Mouse (Mus musculus) limb, embryonic 13.5 days (tissue): Measurements from ENCODE around the gene B3gnt3. TPM values are rescaled to one million over a fixed set of nuclear protein-coding genes. Genes with fewer than 3 reads are reported as not detected.
"Not testable (repeated sequence)": the region's sequence is repeated elsewhere in the genome, so short reads cannot be mapped to it uniquely, and the experiment has no call there.

Experiments
- ATAC-seq: fragments of 200-750 bp; cut with Nextera tagmentation; 2 replicates; pipeline ENCODE4 v1.8.0; 2017; ENCODE audit warnings: low read depth, moderate number of reproducible peaks, moderate TSS enrichment; ENCODE audit not compliant: low FRiP score
- H3K27ac ChIP-seq: fragments of 300-500 bp; sonication (generic); 2 replicates; pipeline ENCODE4 v1.5.1; 2015; ENCODE audit warnings: inconsistent platforms, mild to moderate bottlenecking, moderate library complexity
- H3K27me3 ChIP-seq: fragments of 300-500 bp; sonication (generic); 2 replicates; pipeline ENCODE4 v1.6.1; 2015; ENCODE audit warnings: mild to moderate bottlenecking, inconsistent platforms
- H3K36me3 ChIP-seq: fragments of 300-500 bp; sonication (generic); 2 replicates; pipeline ENCODE4 v1.6.1; 2015; ENCODE audit warnings: inconsistent platforms, mild to moderate bottlenecking, moderate library complexity
- H3K4me1 ChIP-seq: fragments of 300-500 bp; sonication (generic); 2 replicates; pipeline ENCODE4 v1.6.1; 2015; ENCODE audit warnings: inconsistent platforms
- H3K4me2 ChIP-seq: fragments of 300-500 bp; sonication (generic); replicated peaks from 2 replicates; pipeline ENCODE4 v1.6.1; 2015; ENCODE audit warnings: inconsistent platforms, mild to moderate bottlenecking, moderate library complexity
- H3K4me3 ChIP-seq: fragments of 300-500 bp; sonication (generic); 2 replicates; pipeline ENCODE4 v1.5.1; 2015; ENCODE audit warnings: moderate library complexity, mild to moderate bottlenecking, inconsistent platforms
- H3K9ac ChIP-seq: fragments of 300-500 bp; sonication (generic); 2 replicates; pipeline ENCODE4 v1.6.1; 2015; ENCODE audit warnings: mild to moderate bottlenecking, inconsistent platforms
- H3K9me3 ChIP-seq: fragments of 300-500 bp; sonication (generic); 2 replicates; pipeline ENCODE4 v1.6.1; 2016; ENCODE audit warnings: inconsistent platforms
- WGBS: fragments of 180-500 bp; shearing (Covaris S2); methylation state at CpG from one replicate; pipeline ENCODE4 v1.1.7; 2015; 5-methylcytosine and 5-hydroxymethylcytosine counted together
- polyA plus RNA-seq: library from polyadenylated mRNA; unstranded; fragments of >200 nt; fragmentation: Nextera tagmentation; extraction: Ambion mirVana; gene quantifications from 2 replicates; pipeline ENCODE4 v1.2.1, GENCODE M21; 2015

Gene B3gnt3
- 0.77 and 0.92 TPM in 2 replicates for polyA plus RNA-seq

- Histone ChIP-seq H3K27ac (no peak within 1 kb of the TSS), H3K36me3 (no peaks in the 10 kb centered on the region), H3K4me3 (peak within 1 kb of the TSS; percentile 23), H3K9ac (0 out of 2 replicates have a peak within 1 kb of the TSS, but pooled peaks have one; percentile 26), H3K9me3 (no peaks in the 10 kb centered on the region), H3K4me1 (peaks cover 11% of the 10 kb centered on the region), H3K27me3 (peaks cover 94% of the 10 kb centered on the region), H3K4me2 (peak within 1 kb of the TSS; percentile 39)
- no peak for ATAC-seq
- WGBS, result 15% methylated on average over 32 of the region's 34 CpGs
Measured at GRCm38 (mm10) chr8:71701414-71702086, at the start of gene B3gnt3. Gene B3gnt3 (minus strand): TSS chr8:71701789.

GRCm38 (mm10) chr8:71749321-71750075 lies 47.9 kb upstream of the B3gnt3 start:
- not testable (repeated sequence) for ATAC-seq, H3K9me3 ChIP-seq, H3K27ac ChIP-seq, H3K36me3 ChIP-seq, H3K4me1 ChIP-seq, H3K27me3 ChIP-seq, H3K4me3 ChIP-seq, H3K4me2 ChIP-seq, H3K9ac ChIP-seq
- 79% methylated on average over 6 of the region's 6 CpGs for WGBS

- not testable (repeated sequence) for H3K36me3 ChIP-seq, H3K9ac ChIP-seq, H3K4me1 ChIP-seq, H3K27me3 ChIP-seq, H3K9me3 ChIP-seq, H3K4me3 ChIP-seq, H3K4me2 ChIP-seq, ATAC-seq, H3K27ac ChIP-seq
Measured at GRCm38 (mm10) chr8:71747082-71747481, 45.5 kb upstream of the B3gnt3 start.

GRCm38 (mm10) chr8:71745322-71745721 lies 43.7 kb upstream of the B3gnt3 start:
- peaks cover 5% of the 10 kb centered on the region for H3K4me1 ChIP-seq
- peaks cover 13% of the 10 kb centered on the region for H3K27me3 ChIP-seq
- H3K9ac ChIP-seq, result no peak overlapping the region
- no peak overlapping the region for H3K4me2 ChIP-seq
- 84% methylated on average over 1 of the region's 1 CpGs for WGBS
- peaks cover 3% of the 10 kb centered on the region; the same call in 1 of the 2 replicates for H3K9me3 ChIP-seq
- no peak for ATAC-seq
- H3K27ac ChIP-seq, result no peak overlapping the region
- no peaks in the 10 kb centered on the region for H3K36me3 ChIP-seq
- H3K4me3 ChIP-seq, result no peak overlapping the region

- Histone ChIP-seq H3K9ac (no peak overlapping the region), H3K36me3 (no peaks in the 10 kb centered on the region), H3K27me3 (peaks cover 13% of the 10 kb centered on the region), H3K4me2 (no peak overlapping the region), H3K9me3 (no peaks in the 10 kb centered on the region), H3K4me3 (no peak overlapping the region), H3K27ac (no peak overlapping the region), H3K4me1 (peaks cover 5% of the 10 kb centered on the region)
- 53% methylated on average over 2 of the region's 2 CpGs for WGBS
- ATAC-seq, result no peak
Measured at GRCm38 (mm10) chr8:71742783-71743182, 41.2 kb upstream of the B3gnt3 start.

- WGBS, result 5% methylated on average over 19 of the region's 19 CpGs
Measured at GRCm38 (mm10) chr8:71741687-71742114, 40.1 kb upstream of the B3gnt3 start.

GRCm38 (mm10) chr8:71741226-71741625 lies 39.6 kb upstream of the B3gnt3 start:
- 28% methylated on average over 3 of the region's 3 CpGs for WGBS
- H3K4me3 ChIP-seq, result no peak overlapping the region
- peak overlapping the region; percentile 54 for H3K4me2 ChIP-seq
- H3K4me1 ChIP-seq, result peaks cover 5% of the 10 kb centered on the region
- no peaks in the 10 kb centered on the region for H3K9me3 ChIP-seq
- no peak overlapping the region for H3K27ac ChIP-seq
- peaks cover 13% of the 10 kb centered on the region for H3K27me3 ChIP-seq
- no peaks in the 10 kb centered on the region for H3K36me3 ChIP-seq
- H3K9ac ChIP-seq, result no peak overlapping the region
- ATAC-seq, result no peak

More at GRCm38 (mm10) chr8:71741687-71742114, 40.1 kb upstream of the B3gnt3 start:
- Histone ChIP-seq H3K9ac (no peak overlapping the region), H3K9me3 (no peaks in the 10 kb centered on the region), H3K27ac (no peak overlapping the region), H3K27me3 (peaks cover 13% of the 10 kb centered on the region), H3K4me2 (peak overlapping the region; percentile 54), H3K36me3 (no peaks in the 10 kb centered on the region), H3K4me1 (peaks cover 5% of the 10 kb centered on the region), H3K4me3 (peak overlapping the region; percentile 14; the same call in 1 of the 2 replicates)
- ATAC-seq, result peak; percentile 40; the same call in 1 of the 2 replicates

GRCm38 (mm10) chr8:71738316-71738715 lies 36.7 kb upstream of the B3gnt3 start:
- not testable (repeated sequence) for ATAC-seq, H3K4me1 ChIP-seq, H3K9ac ChIP-seq, H3K4me2 ChIP-seq, H3K36me3 ChIP-seq, H3K27ac ChIP-seq, H3K9me3 ChIP-seq, H3K4me3 ChIP-seq
- H3K27me3 ChIP-seq, result peaks cover 13% of the 10 kb centered on the region

GRCm38 (mm10) chr8:71731652-71732230 lies 30.2 kb upstream of the B3gnt3 start:
- H3K27me3 ChIP-seq, result peaks cover 34% of the 10 kb centered on the region
- WGBS, result 52% methylated on average over 3 of the region's 3 CpGs
- no peak overlapping the region for H3K27ac ChIP-seq
- no peak overlapping the region for H3K9ac ChIP-seq
- H3K4me2 ChIP-seq, result no peak overlapping the region
- ATAC-seq, result no peak
- H3K9me3 ChIP-seq, result no peaks in the 10 kb centered on the region
- H3K4me1 ChIP-seq, result peaks cover 9% of the 10 kb centered on the region
- H3K4me3 ChIP-seq, result no peak overlapping the region
- H3K36me3 ChIP-seq, result no peaks in the 10 kb centered on the region

- H3K27me3 ChIP-seq, result peaks cover 61% of the 10 kb centered on the region
Measured at GRCm38 (mm10) chr8:71728826-71729620, 27.4 kb upstream of the B3gnt3 start.

GRCm38 (mm10) chr8:71728240-71728785 lies 26.7 kb upstream of the B3gnt3 start:
- peak; percentile 51; the same call in 1 of the 2 replicates for ATAC-seq
- 6% methylated on average over 19 of the region's 21 CpGs for WGBS
- Histone ChIP-seq H3K27ac (no peak overlapping the region), H3K4me2 (peak overlapping the region; percentile 64), H3K9ac (no peak overlapping the region), H3K27me3 (peaks cover 68% of the 10 kb centered on the region), H3K36me3 (no peaks in the 10 kb centered on the region), H3K4me1 (peaks cover 15% of the 10 kb centered on the region), H3K4me3 (peak overlapping the region; percentile 34), H3K9me3 (no peaks in the 10 kb centered on the region)

More at GRCm38 (mm10) chr8:71728826-71729620, 27.4 kb upstream of the B3gnt3 start:
- H3K4me3 ChIP-seq, result peak overlapping the region; percentile 34
- no peak overlapping the region for H3K9ac ChIP-seq
- H3K4me1 ChIP-seq, result peaks cover 15% of the 10 kb centered on the region
- H3K27ac ChIP-seq, result no peak overlapping the region
- peak overlapping the region; percentile 64 for H3K4me2 ChIP-seq
- no peaks in the 10 kb centered on the region for H3K9me3 ChIP-seq
- no peaks in the 10 kb centered on the region for H3K36me3 ChIP-seq
- no peak for ATAC-seq
- WGBS, result 3% methylated on average over 16 of the region's 16 CpGs
